Mouse (Mus musculus) thymus, adult 2 months (tissue): ENCODE measurements around the gene Polr2f.

Experiments
- CTCF ChIP-seq: fragments of 200-500 bp; IDR thresholded peaks from 2 replicates; pipeline ENCODE4 v1.5.1; 2012; ENCODE audit warnings: mild to moderate bottlenecking, control low read depth, low read length, moderate library complexity, borderline replicate concordance; ENCODE audit not compliant: control insufficient read depth, poor library complexity, insufficient read depth; ENCODE audit errors: extremely low read depth
- POLR2A ChIP-seq: fragments of 200-500 bp; IDR thresholded peaks from 2 replicates; pipeline ENCODE4 v1.6.1; 2012; ENCODE audit warnings: mild to moderate bottlenecking, low read length, control low read depth, moderate library complexity; ENCODE audit not compliant: control insufficient read depth, poor library complexity, insufficient read depth; ENCODE audit errors: extremely low read depth

DNA sequence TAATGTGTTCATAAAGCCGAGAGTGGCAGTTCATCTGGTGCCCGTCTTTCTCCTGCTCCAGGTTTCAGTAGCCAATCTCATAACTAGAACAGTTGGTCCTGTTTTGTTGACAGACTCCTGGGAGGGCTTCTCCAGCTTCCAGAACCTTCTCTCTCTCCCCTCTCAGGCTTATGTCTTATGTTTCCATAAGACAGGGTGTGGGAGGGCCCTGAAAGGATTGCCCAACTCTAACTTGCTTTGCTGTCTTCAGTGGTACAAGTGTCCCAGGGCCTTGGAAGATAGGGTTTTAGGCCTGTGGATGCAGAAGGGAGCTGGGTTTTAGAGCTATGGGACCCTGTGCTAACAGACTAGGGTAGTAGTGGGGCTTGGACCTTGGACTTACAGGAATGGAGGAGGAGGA lies 30.3 kb upstream of the Polr2f start:
- TF ChIP-seq CTCF (no peak), POLR2A (no peak)
